Mouse (Mus musculus) kidney, embryonic 15.5 days (tissue): ENCODE results near the gene Ndufc1. TPM values are rescaled to one million over a fixed set of nuclear protein-coding genes. Genes with fewer than 3 reads are reported as not detected.
"Not testable (repeated sequence)": the region's sequence is repeated elsewhere in the genome, so short reads cannot be mapped to it uniquely, and the experiment has no call there.

ENCODE experiments used
- ATAC-seq: fragments of 200-750 bp; cut with Nextera tagmentation; replicated peaks from 2 replicates; pipeline ENCODE4 v1.8.0; 2017; ENCODE audit warnings: moderate TSS enrichment; ENCODE audit not compliant: low FRiP score
- H3K27ac ChIP-seq: fragments of 300-500 bp; sonication (generic); 2 replicates; pipeline ENCODE4 v1.5.1; 2015; ENCODE audit warnings: mild to moderate bottlenecking, inconsistent platforms
- H3K27me3 ChIP-seq: fragments of 300-500 bp; sonication (generic); 2 replicates; pipeline ENCODE4 v1.6.1; 2015; ENCODE audit warnings: inconsistent platforms
- H3K36me3 ChIP-seq: fragments of 300-500 bp; sonication (generic); 2 replicates; pipeline ENCODE4 v1.6.1; 2015; ENCODE audit warnings: inconsistent platforms
- H3K4me1 ChIP-seq: fragments of 300-500 bp; sonication (generic); 2 replicates; pipeline ENCODE4 v1.6.1; 2015; ENCODE audit warnings: inconsistent platforms
- H3K4me2 ChIP-seq: fragments of 300-500 bp; sonication (generic); 2 replicates; pipeline ENCODE4 v1.6.1; 2015; ENCODE audit warnings: moderate library complexity, mild to moderate bottlenecking, inconsistent platforms
- H3K4me3 ChIP-seq: fragments of 300-500 bp; sonication (generic); replicated peaks from 2 replicates; pipeline ENCODE4 v1.5.1; 2015; ENCODE audit warnings: mild to moderate bottlenecking, inconsistent platforms
- H3K9ac ChIP-seq: fragments of 300-500 bp; sonication (generic); 2 replicates; pipeline ENCODE4 v1.6.1; 2015; ENCODE audit warnings: mild to moderate bottlenecking, inconsistent platforms
- H3K9me3 ChIP-seq: fragments of 300-500 bp; sonication (generic); replicated peaks from 2 replicates; pipeline ENCODE4 v1.6.1; 2016; ENCODE audit warnings: inconsistent platforms
- WGBS: fragments of 180-500 bp; shearing (Covaris S2); methylation state at CpG from one replicate; pipeline ENCODE4 v1.1.7; 2015; ENCODE audit warnings: mixed read lengths; 5-methylcytosine and 5-hydroxymethylcytosine counted together
- polyA plus RNA-seq: library from polyadenylated mRNA; unstranded; fragments of >200 nt; fragmentation: Nextera tagmentation; extraction: Ambion mirVana; gene quantifications from 2 replicates; pipeline ENCODE4 v1.2.1, GENCODE M21; 2015

Gene Ndufc1
- polyA plus RNA-seq, 1 experiment from 2014 or later = 771 TPM

- Histone ChIP-seq H3K9ac (no peak overlapping the region), H3K4me2 (no peak overlapping the region), H3K27me3 (no peaks in the 10 kb centered on the region), H3K9me3 (no peaks in the 10 kb centered on the region), H3K36me3 (no peaks in the 10 kb centered on the region), H3K4me1 (peaks cover 25% of the 10 kb centered on the region), H3K4me3 (no peak overlapping the region), H3K27ac (no peak overlapping the region)
- no peak for ATAC-seq
- WGBS = 72% methylated on average over 1 of the region's 1 CpGs
Measured at GRCm38 (mm10) chr3:51413276-51413675, 4.5 kb upstream of the Ndufc1 start.

DNA sequence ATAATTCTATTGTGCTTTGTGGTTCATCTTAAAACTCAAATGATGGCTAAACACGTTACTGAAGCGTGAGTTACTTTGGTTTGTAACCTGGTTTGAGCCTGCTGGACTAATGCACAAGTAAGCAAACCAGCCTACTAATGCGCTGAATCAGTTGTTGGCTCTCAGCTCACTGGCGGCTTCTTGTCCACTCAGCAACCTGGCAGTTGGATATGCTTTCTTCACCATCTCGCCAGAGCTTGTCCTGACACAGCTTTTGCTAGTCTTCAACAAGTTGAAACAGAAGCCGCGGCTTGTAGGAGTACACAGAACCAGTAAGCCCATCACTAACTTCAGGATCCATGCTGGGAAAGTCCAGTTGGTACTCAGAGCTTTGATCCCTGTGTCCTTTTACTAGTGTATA lies 3.7 kb upstream of the Ndufc1 start:
- H3K4me3 ChIP-seq = no peak overlapping the region
- no peak overlapping the region for H3K27ac ChIP-seq
- H3K9me3 ChIP-seq = no peaks in the 10 kb centered on the region
- H3K9ac ChIP-seq = no peak overlapping the region
- WGBS = 91% methylated on average over 7 of the region's 7 CpGs
- no peak overlapping the region for H3K4me2 ChIP-seq
- no peak for ATAC-seq
- no peaks in the 10 kb centered on the region for H3K36me3 ChIP-seq
- no peaks in the 10 kb centered on the region for H3K27me3 ChIP-seq
- H3K4me1 ChIP-seq = peaks cover 24% of the 10 kb centered on the region

- 13% methylated on average over 20 of the region's 20 CpGs for WGBS
- no peaks in the 10 kb centered on the region for H3K27me3 ChIP-seq
- H3K9ac ChIP-seq = peak overlapping the region; percentile 71
- H3K27ac ChIP-seq = peak overlapping the region; percentile 97
- ATAC-seq = 0 out of 2 replicates have a peak, but pooled peaks have one; percentile 15
- H3K9me3 ChIP-seq = no peaks in the 10 kb centered on the region
- H3K36me3 ChIP-seq = peaks cover 32% of the 10 kb centered on the region
- peaks cover 9% of the 10 kb centered on the region for H3K4me1 ChIP-seq
- H3K4me3 ChIP-seq = peak overlapping the region; percentile 85
- peak overlapping the region; percentile 65 for H3K4me2 ChIP-seq
Measured at GRCm38 (mm10) chr3:51407870-51408560, 773 bp downstream of the Ndufc1 start.

GRCm38 (mm10) chr3:51402628-51403027 lies 6.2 kb downstream of the Ndufc1 start:
- peaks cover 6% of the 10 kb centered on the region; the same call in 1 of the 2 replicates for H3K27me3 ChIP-seq
- H3K9ac ChIP-seq = no peak overlapping the region
- H3K4me1 ChIP-seq = peaks cover 14% of the 10 kb centered on the region
- 96% methylated on average over 12 of the region's 12 CpGs for WGBS
- H3K4me3 ChIP-seq = no peak overlapping the region
- H3K27ac ChIP-seq = no peak overlapping the region
- H3K9me3 ChIP-seq = no peaks in the 10 kb centered on the region
- H3K36me3 ChIP-seq = peaks cover 38% of the 10 kb centered on the region
- ATAC-seq = no peak
- no peak overlapping the region for H3K4me2 ChIP-seq

GRCm38 (mm10) chr3:51402054-51402453 lies 6.7 kb downstream of the Ndufc1 start:
- H3K9ac ChIP-seq, H3K27me3 ChIP-seq, H3K4me2 ChIP-seq: not testable (repeated sequence)

DNA sequence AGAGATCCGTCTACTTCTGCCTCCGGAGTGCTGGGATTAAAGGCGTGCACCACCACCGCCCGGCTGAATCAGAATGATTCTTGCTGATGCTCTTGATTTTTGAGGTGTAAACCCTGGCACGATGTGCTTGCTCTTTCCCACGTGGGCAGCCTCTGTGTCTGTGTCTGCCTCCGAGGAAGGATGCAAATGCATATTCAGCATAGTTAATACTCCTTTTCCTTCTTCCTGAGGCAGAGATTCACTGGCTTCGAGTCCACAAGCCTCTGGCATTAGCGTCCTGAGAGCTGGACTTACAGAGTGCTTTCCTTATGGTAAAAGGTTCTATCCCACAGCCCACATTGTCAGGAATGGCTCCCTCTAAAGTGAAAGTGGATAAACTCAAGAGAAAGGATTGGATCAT lies 8.1 kb downstream of the Ndufc1 start:
- ATAC-seq = no peak
- 76% methylated on average over 10 of the region's 10 CpGs for WGBS
- H3K9ac ChIP-seq = no peak overlapping the region

More at GRCm38 (mm10) chr3:51402054-51402453, 6.7 kb downstream of the Ndufc1 start:
- not testable (repeated sequence) for H3K27ac ChIP-seq, ATAC-seq, H3K9me3 ChIP-seq, H3K4me3 ChIP-seq
- WGBS = 72% methylated on average over 4 of the region's 4 CpGs
- H3K36me3 ChIP-seq = peaks cover 37% of the 10 kb centered on the region
- peaks cover 11% of the 10 kb centered on the region; the same call in 1 of the 2 replicates for H3K4me1 ChIP-seq

DNA sequence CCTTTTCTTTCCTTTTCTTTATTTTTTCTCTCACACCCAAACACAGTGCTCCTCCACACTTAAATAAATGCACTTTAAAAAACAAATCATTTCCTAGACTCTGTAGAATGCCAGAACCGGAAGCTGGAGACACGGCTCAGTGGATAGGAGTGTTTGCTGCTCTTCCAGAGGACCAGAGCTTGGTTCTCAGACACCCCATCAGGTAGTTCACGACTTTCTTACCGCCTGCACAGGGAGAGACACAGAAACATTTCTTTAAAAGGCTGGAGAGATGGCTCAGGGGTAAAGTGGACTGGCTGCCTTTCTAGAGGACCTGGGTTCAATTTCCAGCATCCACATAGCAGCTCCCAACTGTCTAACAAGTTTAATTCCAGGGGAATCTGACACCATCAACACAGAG lies 9.3 kb downstream of the Ndufc1 start:
- H3K36me3 ChIP-seq = peaks cover 19% of the 10 kb centered on the region
- ATAC-seq = no peak
- 48% methylated on average over 4 of the region's 4 CpGs for WGBS
- H3K4me2 ChIP-seq = no peak overlapping the region
- H3K9me3 ChIP-seq = no peaks in the 10 kb centered on the region
- no peak overlapping the region for H3K27ac ChIP-seq
- no peak overlapping the region for H3K9ac ChIP-seq
- H3K27me3 ChIP-seq = peaks cover 27% of the 10 kb centered on the region
- peaks cover 25% of the 10 kb centered on the region for H3K4me1 ChIP-seq
- no peak overlapping the region for H3K4me3 ChIP-seq

More for the DNA sequence above, 8.1 kb downstream of the Ndufc1 start:
- Histone ChIP-seq H3K4me2 (no peak overlapping the region), H3K27ac (no peak overlapping the region), H3K36me3 (peaks cover 25% of the 10 kb centered on the region), H3K27me3 (peaks cover 21% of the 10 kb centered on the region), H3K9me3 (no peaks in the 10 kb centered on the region), H3K4me3 (no peak overlapping the region), H3K4me1 (peaks cover 24% of the 10 kb centered on the region)

DNA sequence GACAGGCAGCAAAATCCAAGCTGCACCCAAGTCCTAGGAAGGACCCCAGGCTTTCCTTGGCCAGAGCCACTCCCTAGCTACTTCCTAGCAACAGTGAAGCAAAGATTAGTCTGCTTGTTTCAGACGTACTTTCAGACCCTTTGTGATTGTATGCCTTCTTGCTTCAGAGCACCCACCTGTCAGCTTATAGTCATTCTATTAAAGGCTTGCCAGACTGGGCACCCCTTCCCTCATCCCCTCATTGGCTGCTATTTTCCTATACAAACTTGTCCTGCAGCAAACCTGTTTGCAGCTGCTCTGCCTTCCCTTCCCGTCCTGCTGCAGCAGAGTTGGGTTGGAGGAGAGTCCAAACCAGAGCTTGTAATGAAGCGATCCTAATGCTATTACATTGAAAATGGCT lies 10.1 kb downstream of the Ndufc1 start:
- Histone ChIP-seq H3K36me3 (peaks cover 12% of the 10 kb centered on the region), H3K4me3 (no peak overlapping the region), H3K27me3 (peaks cover 27% of the 10 kb centered on the region), H3K4me2 (0 out of 2 replicates have a peak overlapping the region, but pooled peaks have one; percentile 9), H3K9me3 (no peaks in the 10 kb centered on the region), H3K27ac (no peak overlapping the region), H3K4me1 (peaks cover 25% of the 10 kb centered on the region), H3K9ac (no peak overlapping the region)
- WGBS = 22% methylated on average over 3 of the region's 3 CpGs
- ATAC-seq = no peak

GRCm38 (mm10) chr3:51397700-51398299 lies 11.0 kb downstream of the Ndufc1 start:
- Histone ChIP-seq H3K9me3 (no peaks in the 10 kb centered on the region), H3K4me2 (no peak overlapping the region), H3K27ac (no peak overlapping the region), H3K4me3 (no peak overlapping the region), H3K36me3 (peaks cover 3% of the 10 kb centered on the region; the same call in 1 of the 2 replicates), H3K9ac (no peak overlapping the region), H3K27me3 (peaks cover 27% of the 10 kb centered on the region), H3K4me1 (peaks cover 25% of the 10 kb centered on the region)
- WGBS = 62% methylated on average over 15 of the region's 15 CpGs
- ATAC-seq = no peak

GRCm38 (mm10) chr3:51396219-51397068 lies 12.3 kb downstream of the Ndufc1 start, which contains the start of gene Mgarp:
Gene Mgarp, minus strand, starts transcription at chr3:51396738.
- peak within 1 kb of the TSS; percentile 59 for H3K4me3 ChIP-seq
- H3K4me1 ChIP-seq = peaks cover 25% of the 10 kb centered on the region
- WGBS = 2% methylated on average over 41 of the region's 41 CpGs
- peak within 1 kb of the TSS; percentile 88 for H3K4me2 ChIP-seq
- 0 out of 2 replicates have a peak within 1 kb of the TSS, but pooled peaks have one; percentile 37 for H3K27ac ChIP-seq
- H3K9me3 ChIP-seq = no peaks in the 10 kb centered on the region
- ATAC-seq = peak; percentile 88
- peak within 1 kb of the TSS; percentile 42 for H3K9ac ChIP-seq
- peaks cover 27% of the 10 kb centered on the region for H3K27me3 ChIP-seq
- H3K36me3 ChIP-seq = no peaks in the 10 kb centered on the region

DNA sequence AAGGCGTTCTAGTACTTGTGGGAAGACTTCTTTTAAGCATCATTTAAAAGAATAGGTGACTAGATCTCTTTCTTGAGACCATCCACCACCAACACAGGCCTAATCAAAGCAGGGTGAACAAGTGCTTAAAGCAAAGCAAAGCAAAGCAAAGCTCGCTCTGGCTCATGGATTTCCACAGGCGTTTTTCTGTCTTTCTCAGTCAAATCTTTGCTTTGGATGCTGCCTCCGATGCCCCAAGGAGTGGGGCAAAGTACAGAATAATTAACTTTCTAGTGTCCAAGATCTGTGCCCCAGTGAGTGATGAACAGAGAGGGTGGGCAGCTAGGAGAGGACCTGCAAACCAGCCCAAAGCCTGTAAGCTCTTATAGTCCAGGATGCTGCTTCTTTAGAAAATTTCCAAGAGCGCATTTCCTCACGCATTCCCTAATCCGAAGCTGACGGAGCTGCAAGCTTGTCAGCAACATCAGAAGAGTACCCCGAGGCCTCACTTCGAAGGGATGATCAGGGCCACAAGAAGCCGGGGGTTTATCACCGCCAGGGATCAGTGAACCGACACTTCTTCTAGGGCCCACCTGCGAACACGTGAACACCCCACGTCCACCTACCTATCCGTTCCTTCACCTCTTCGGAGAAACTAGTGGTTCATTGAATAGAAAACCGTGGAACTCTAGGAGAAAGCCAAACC lies 13.2 kb downstream of the Ndufc1 start:
- WGBS = 32% methylated on average over 19 of the region's 19 CpGs
- no peak overlapping the region for H3K27ac ChIP-seq
- peaks cover 25% of the 10 kb centered on the region for H3K4me1 ChIP-seq
- ATAC-seq = no peak
- no peak overlapping the region for H3K9ac ChIP-seq
- peaks cover 27% of the 10 kb centered on the region for H3K27me3 ChIP-seq
- H3K4me2 ChIP-seq = peak overlapping the region; percentile 88
- H3K36me3 ChIP-seq = no peaks in the 10 kb centered on the region
- peak overlapping the region; percentile 59 for H3K4me3 ChIP-seq
- H3K9me3 ChIP-seq = no peaks in the 10 kb centered on the region
